Mouse (Mus musculus) midbrain, embryonic 13.5 days (tissue): Measurements from ENCODE around the gene Slc10a7. TPM values are rescaled to one million over a fixed set of nuclear protein-coding genes. Genes with fewer than 3 reads are reported as not detected.

Source experiments
- ATAC-seq: fragments of 200-750 bp; cut with Nextera tagmentation; 2 replicates; pipeline ENCODE4 v1.8.0; 2017; ENCODE audit warnings: mild to moderate bottlenecking, moderate TSS enrichment, moderate library complexity
- H3K27ac ChIP-seq: fragments of 300-500 bp; sonication (generic); 2 replicates; pipeline ENCODE4 v1.5.1; 2015; ENCODE audit warnings: inconsistent platforms, mild to moderate bottlenecking, moderate library complexity
- H3K27me3 ChIP-seq: fragments of 300-500 bp; sonication (generic); 2 replicates; pipeline ENCODE4 v1.6.1; 2015; ENCODE audit warnings: mild to moderate bottlenecking, inconsistent platforms
- H3K36me3 ChIP-seq: fragments of 300-500 bp; sonication (generic); 2 replicates; pipeline ENCODE4 v1.6.1; 2015; ENCODE audit warnings: mild to moderate bottlenecking, inconsistent platforms
- H3K4me1 ChIP-seq: fragments of 300-500 bp; sonication (generic); replicated peaks from 2 replicates; pipeline ENCODE4 v1.6.1; 2015; ENCODE audit warnings: inconsistent platforms
- H3K4me2 ChIP-seq: fragments of 300-500 bp; sonication (generic); replicated peaks from 2 replicates; pipeline ENCODE4 v1.6.1; 2015; ENCODE audit warnings: moderate library complexity, mild to moderate bottlenecking, inconsistent platforms
- H3K4me3 ChIP-seq: fragments of 300-500 bp; sonication (generic); replicated peaks from 2 replicates; pipeline ENCODE4 v1.5.1; 2015; ENCODE audit warnings: mild to moderate bottlenecking, inconsistent platforms
- H3K9ac ChIP-seq: fragments of 300-500 bp; sonication (generic); replicated peaks from 2 replicates; pipeline ENCODE4 v1.6.1; 2015; ENCODE audit warnings: mild to moderate bottlenecking, inconsistent platforms
- H3K9me3 ChIP-seq: fragments of 300-500 bp; sonication (generic); 2 replicates; pipeline ENCODE4 v1.6.1; 2016; ENCODE audit warnings: mild to moderate bottlenecking, inconsistent platforms
- WGBS: fragments of 180-500 bp; shearing (Covaris S2); methylation state at CpG from one replicate; pipeline ENCODE4 v1.1.7; 2015; 5-methylcytosine and 5-hydroxymethylcytosine counted together
- polyA plus RNA-seq: library from polyadenylated mRNA; unstranded; fragments of >200 nt; fragmentation: Nextera tagmentation; extraction: Ambion mirVana; gene quantifications from 2 replicates; pipeline ENCODE4 v1.2.1, GENCODE M21; 2015

Slc10a7 gene
- polyA plus RNA-seq, 1 experiment from 2014 or later, result 13.1 TPM

DNA sequence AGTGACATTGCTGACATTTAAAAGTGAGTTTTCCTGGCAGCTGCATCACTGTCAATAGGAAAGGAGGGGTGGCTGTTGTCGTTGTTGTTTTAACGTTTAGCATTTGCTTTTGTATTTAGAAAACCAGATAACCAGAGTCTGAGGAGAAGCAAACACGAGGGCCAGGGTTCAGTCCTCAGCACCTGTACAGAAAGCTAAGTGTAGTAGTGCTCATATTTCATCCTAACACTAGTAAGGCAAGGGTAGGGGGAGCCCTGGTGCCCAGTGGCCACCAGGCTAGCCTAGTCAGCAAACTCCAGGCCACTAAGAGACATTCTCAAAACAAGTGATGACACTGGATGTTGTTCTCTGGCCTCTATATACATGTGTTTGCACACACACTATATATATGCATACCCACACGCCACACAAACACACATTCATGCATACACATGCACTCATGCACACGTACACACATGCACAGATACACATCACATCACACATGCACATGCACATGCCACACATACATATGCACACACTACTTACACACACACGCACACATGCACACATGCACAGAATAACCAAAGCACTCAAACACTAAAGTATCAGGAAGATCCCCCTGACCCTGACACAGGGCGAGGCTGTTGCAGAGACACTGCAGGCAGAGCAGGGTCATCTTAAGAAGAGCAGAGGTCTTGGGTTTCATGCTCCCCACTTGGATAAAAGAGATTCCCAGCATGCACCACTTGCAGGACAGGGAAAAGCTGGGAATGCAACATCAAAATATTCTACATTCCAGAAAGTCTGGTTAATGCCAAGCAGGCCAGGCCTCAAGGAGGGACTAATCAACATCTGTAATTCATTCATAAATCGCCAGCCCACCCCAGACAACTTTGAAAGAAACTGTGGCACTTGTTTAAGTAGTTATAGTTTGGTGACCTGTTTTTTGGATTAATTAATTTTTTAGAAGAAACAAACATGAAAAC is 241.0 kb downstream of the Slc10a7 start:
- no peak overlapping the region for H3K27ac ChIP-seq
- H3K4me2 ChIP-seq, result no peak overlapping the region
- no peak overlapping the region for H3K4me3 ChIP-seq
- ATAC-seq, result no peak
- no peak overlapping the region for H3K9ac ChIP-seq
- no peaks in the 10 kb centered on the region for H3K9me3 ChIP-seq
- H3K36me3 ChIP-seq, result no peaks in the 10 kb centered on the region
- H3K4me1 ChIP-seq, result no peaks in the 10 kb centered on the region
- H3K27me3 ChIP-seq, result no peaks in the 10 kb centered on the region
- 83% methylated on average over 8 of the region's 8 CpGs for WGBS

DNA sequence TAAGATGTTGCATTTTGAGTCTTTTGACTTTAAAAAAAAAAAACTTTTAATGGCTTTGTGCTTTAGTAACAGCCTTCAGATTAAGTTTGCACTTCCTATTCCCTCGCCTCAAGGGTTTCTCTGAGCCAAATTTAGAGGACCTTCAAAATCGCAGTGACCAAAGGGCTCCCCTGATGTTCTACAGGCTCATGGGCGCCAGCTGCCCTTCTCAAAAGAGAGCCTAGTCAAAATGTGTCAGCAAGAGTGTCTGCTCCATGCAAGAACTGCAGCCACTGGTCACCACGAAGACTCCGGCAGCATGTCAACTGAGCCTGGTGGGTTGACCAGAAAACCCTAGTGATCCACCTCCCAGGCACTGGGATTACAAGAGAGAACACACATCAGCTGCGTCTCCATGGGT is 242.0 kb downstream of the Slc10a7 start:
- no peak overlapping the region for H3K27ac ChIP-seq
- H3K36me3 ChIP-seq, result no peaks in the 10 kb centered on the region
- no peaks in the 10 kb centered on the region for H3K9me3 ChIP-seq
- H3K4me1 ChIP-seq, result no peaks in the 10 kb centered on the region
- no peak overlapping the region for H3K4me2 ChIP-seq
- 88% methylated on average over 6 of the region's 6 CpGs for WGBS
- H3K4me3 ChIP-seq, result no peak overlapping the region
- no peak overlapping the region for H3K9ac ChIP-seq
- no peaks in the 10 kb centered on the region for H3K27me3 ChIP-seq
- no peak for ATAC-seq

DNA sequence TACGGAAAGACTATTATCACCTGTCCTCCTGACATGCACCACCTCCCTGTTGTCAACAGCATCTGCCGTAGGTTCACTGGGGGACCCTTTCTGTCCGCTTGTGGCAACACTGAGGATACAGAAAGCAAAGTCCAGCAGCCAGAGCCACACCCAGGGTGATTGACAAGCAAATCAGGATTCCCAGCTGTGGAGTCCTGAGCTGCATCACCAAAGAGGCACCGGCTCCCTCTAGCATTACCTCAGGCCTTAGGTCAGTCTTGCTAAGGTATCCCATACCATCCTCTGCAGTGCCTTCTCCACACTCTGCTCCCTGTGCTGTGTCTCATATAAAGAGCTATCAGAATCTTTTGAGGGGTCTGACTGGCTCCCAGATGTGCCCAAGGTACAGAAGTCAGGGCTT is 245.8 kb downstream of the Slc10a7 start:
- Histone ChIP-seq H3K9me3 (no peaks in the 10 kb centered on the region), H3K9ac (no peak overlapping the region), H3K27me3 (no peaks in the 10 kb centered on the region), H3K36me3 (no peaks in the 10 kb centered on the region), H3K4me2 (no peak overlapping the region), H3K4me3 (no peak overlapping the region), H3K27ac (no peak overlapping the region), H3K4me1 (no peaks in the 10 kb centered on the region)
- 82% methylated on average over 4 of the region's 4 CpGs for WGBS
- no peak for ATAC-seq

DNA sequence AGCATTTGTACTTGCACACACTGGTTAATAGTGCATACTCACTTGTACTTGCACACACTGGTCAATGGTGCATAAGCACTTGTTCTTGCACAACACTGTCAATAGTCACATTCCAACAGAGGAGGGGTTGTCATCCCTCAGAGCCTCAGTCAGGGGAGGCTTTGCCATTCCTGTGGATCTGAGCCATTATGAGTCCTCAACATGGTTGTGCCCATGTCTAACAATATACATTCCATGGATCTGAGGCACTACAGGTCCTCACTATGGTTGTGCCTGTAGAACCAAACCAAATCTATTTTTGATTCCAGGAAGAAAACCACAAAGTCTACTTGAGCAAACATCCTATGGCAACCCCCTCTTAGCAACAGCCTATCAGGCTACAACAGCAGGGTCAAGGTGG is 250.0 kb downstream of the Slc10a7 start:
- Histone ChIP-seq H3K4me2 (no peak overlapping the region), H3K27ac (no peak overlapping the region), H3K4me1 (no peaks in the 10 kb centered on the region), H3K9me3 (0 out of 2 replicates have a peak, but pooled peaks cover 2% of the 10 kb centered on the region), H3K36me3 (no peaks in the 10 kb centered on the region), H3K4me3 (no peak overlapping the region), H3K27me3 (no peaks in the 10 kb centered on the region), H3K9ac (no peak overlapping the region)
- no peak for ATAC-seq

DNA sequence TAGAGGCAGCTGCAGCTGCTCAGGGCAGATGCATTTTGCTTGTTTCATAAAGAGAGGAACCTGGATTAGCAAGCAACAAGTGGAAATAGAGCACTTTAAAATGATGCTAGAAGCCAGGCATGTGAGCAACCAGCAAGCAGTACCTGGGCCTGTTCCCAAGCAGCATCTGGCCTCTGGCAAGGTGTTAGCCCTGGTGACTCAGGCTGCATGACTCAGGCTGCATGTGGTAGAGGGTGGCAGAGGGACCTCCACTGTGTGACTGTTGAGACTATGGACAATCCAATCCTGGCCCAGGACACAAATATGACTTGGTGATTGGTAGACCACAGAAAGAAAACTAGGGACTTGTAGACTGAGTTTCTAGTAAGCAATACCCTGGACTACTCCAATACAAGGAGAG is 255.8 kb downstream of the Slc10a7 start:
- Histone ChIP-seq H3K4me1 (no peaks in the 10 kb centered on the region), H3K9ac (no peak overlapping the region)

DNA sequence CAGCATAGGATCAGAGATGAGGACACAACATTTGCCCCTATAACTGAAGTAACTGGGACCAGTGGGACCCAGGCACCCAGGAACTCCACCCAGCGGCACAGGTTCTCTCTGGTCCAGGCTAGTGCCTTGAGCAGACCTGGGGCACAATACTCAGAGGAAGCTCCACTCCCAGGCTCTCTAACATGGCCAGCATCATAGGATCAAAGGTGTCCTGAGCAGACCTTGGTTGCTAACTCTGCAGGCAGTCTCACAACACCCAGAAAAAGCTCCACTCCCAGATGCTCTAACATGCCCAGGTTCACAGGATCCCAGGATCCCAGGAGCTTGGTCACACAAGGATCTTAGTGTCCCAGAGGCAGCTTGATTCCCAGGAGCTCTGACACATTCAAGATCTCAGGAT is 256.4 kb downstream of the Slc10a7 start:
- H3K9ac ChIP-seq, result no peak overlapping the region
- H3K27ac ChIP-seq, result no peak overlapping the region
- H3K4me1 ChIP-seq, result no peaks in the 10 kb centered on the region
- H3K36me3 ChIP-seq, result no peaks in the 10 kb centered on the region
- H3K9me3 ChIP-seq, result 0 out of 2 replicates have a peak, but pooled peaks cover 2% of the 10 kb centered on the region
- ATAC-seq, result no peak
- WGBS, result 95% methylated on average over 1 of the region's 1 CpGs
- no peak overlapping the region for H3K4me2 ChIP-seq
- H3K27me3 ChIP-seq, result no peaks in the 10 kb centered on the region
- no peak overlapping the region for H3K4me3 ChIP-seq

More for the DNA sequence above, 255.8 kb downstream of the Slc10a7 start:
- ATAC-seq, result no peak
- Histone ChIP-seq H3K4me3 (no peak overlapping the region), H3K9me3 (0 out of 2 replicates have a peak, but pooled peaks cover 2% of the 10 kb centered on the region), H3K36me3 (no peaks in the 10 kb centered on the region), H3K27ac (no peak overlapping the region), H3K4me2 (no peak overlapping the region), H3K27me3 (no peaks in the 10 kb centered on the region)

DNA sequence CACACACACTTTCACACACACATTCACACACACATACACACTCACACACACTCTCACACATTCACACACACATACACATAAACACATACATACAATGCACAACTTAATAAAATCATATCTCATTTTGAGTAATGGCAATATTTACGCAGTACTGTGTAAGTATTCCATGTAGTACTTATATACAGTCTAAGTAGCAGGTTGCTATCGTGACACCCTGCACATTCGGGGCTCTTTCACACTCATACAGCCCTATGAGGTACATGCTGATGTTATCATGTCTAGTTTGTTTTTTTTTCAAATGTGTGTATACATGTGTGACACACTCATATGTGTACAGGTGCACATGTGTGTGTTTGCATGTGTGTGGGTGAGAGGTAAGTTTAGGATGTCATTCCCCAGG is 261.4 kb downstream of the Slc10a7 start:
- Histone ChIP-seq H3K27me3 (no peaks in the 10 kb centered on the region), H3K4me2 (no peak overlapping the region), H3K4me3 (no peak overlapping the region), H3K4me1 (no peaks in the 10 kb centered on the region), H3K9ac (no peak overlapping the region), H3K9me3 (no peaks in the 10 kb centered on the region), H3K27ac (no peak overlapping the region), H3K36me3 (no peaks in the 10 kb centered on the region)
- 94% methylated on average over 3 of the region's 3 CpGs for WGBS
- no peak for ATAC-seq

DNA sequence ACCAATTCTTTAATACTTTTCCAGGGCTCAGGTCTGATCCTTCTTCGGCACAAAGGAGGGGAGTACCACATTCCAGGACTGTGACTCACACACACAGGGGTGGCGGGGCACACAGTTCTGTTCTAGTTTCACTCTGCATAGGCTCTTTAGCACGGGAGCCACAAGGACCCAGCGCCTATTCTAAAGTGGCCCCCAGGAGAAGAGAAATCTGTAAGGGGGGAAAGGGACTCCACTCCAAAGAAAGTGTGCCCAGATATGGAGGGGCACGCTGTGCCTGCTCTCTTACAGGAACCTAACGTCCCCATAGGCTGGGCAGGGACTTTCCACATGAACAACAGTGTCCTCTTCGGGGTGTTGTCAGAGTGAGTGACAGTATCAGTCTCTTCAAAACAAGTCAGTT is 262.1 kb downstream of the Slc10a7 start:
- Histone ChIP-seq H3K4me3 (no peak overlapping the region), H3K36me3 (no peaks in the 10 kb centered on the region), H3K9ac (no peak overlapping the region), H3K27ac (no peak overlapping the region), H3K27me3 (no peaks in the 10 kb centered on the region), H3K4me1 (no peaks in the 10 kb centered on the region), H3K9me3 (no peaks in the 10 kb centered on the region), H3K4me2 (no peak overlapping the region)
- ATAC-seq, result no peak
- WGBS, result 67% methylated on average over 7 of the region's 7 CpGs

DNA sequence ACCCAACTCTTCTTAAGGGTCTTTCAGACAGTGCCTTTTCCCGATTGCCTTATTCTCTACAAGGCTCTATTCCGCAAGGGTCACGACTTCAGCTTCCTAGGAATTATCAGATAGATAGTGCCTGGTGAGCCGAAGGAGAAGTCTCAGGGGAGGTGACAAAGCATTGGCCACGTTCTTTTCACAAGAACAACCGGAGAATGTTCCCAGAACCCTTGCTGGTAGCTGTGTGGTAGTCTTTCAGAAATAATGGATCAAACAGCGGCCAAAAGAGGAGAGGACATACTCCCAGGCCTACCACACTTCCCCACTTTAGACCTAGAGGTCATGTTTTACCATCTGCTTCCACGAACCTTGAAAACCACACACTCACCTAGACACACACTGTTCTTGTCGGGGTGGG is 267.7 kb downstream of the Slc10a7 start:
- Histone ChIP-seq H3K9ac (no peak overlapping the region), H3K36me3 (no peaks in the 10 kb centered on the region), H3K27ac (no peak overlapping the region), H3K4me3 (no peak overlapping the region), H3K4me1 (no peaks in the 10 kb centered on the region), H3K9me3 (no peaks in the 10 kb centered on the region), H3K4me2 (no peak overlapping the region), H3K27me3 (no peaks in the 10 kb centered on the region)
- WGBS, result 90% methylated on average over 9 of the region's 9 CpGs
- ATAC-seq, result no peak

Other genes with a start within 250 kb of the Slc10a7 start
- 8.0 and 9.9 TPM in 2 replicates for gene Pou4f2, start 72.7 kb upstream of the Slc10a7 start, polyA plus RNA-seq
- gene Rbmxl1, start 448 bp upstream of the Slc10a7 start, polyA plus RNA-seq, result 269 and 271 TPM in 2 replicates